Mouse (Mus musculus): ENCODE measurements at regions not wholly inside any gene's neighbourhood (a gene's known extent, or its start where the extent isn't known, plus 50 kb on each side); places are given as distances from the start of the nearest gene placed in this dataset.

- Histone ChIP-seq H3K27ac (no peak overlapping the region), H3K9ac (no peak overlapping the region), H3K4me2 (no peak overlapping the region), H3K36me3 (no peaks in the 10 kb centered on the region), H3K9me3 (no peaks in the 10 kb centered on the region), H3K4me3 (no peak overlapping the region), H3K27me3 (no peaks in the 10 kb centered on the region), H3K4me1 (no peaks in the 10 kb centered on the region)
- 83% methylated on average over 3 of the region's 3 CpGs for WGBS
- no peak for ATAC-seq (ENCODE audit: insufficient number of reproducible peaks, insufficient read depth, low FRiP score, low TSS enrichment, low read depth)
Observed at GRCm38 (mm10) chr7:111420698-111421097, 337.9 kb upstream of the Eif4g2 start.

- no peaks in the 10 kb centered on the region for H3K36me3 ChIP-seq
- H3K4me3 ChIP-seq: no peak overlapping the region
- no peak overlapping the region for H3K27ac ChIP-seq
- H3K9ac ChIP-seq: no peak overlapping the region
- no peak overlapping the region for H3K4me2 ChIP-seq
- H3K4me1 ChIP-seq: no peaks in the 10 kb centered on the region
- WGBS: 29% methylated on average over 3 of the region's 3 CpGs
- no peak for ATAC-seq (ENCODE audit: insufficient number of reproducible peaks, insufficient read depth, low FRiP score, low TSS enrichment, low read depth)
- no peaks in the 10 kb centered on the region for H3K27me3 ChIP-seq
- H3K9me3 ChIP-seq: no peaks in the 10 kb centered on the region
Observed at GRCm38 (mm10) chr7:111417735-111418134, 334.9 kb upstream of the Eif4g2 start.

- H3K9me3 ChIP-seq: no peaks in the 10 kb centered on the region
- H3K36me3 ChIP-seq: no peaks in the 10 kb centered on the region
- H3K27me3 ChIP-seq: no peaks in the 10 kb centered on the region
- no peak overlapping the region for H3K9ac ChIP-seq
- no peak overlapping the region for H3K27ac ChIP-seq
- WGBS: 75% methylated on average over 6 of the region's 6 CpGs
- no peaks in the 10 kb centered on the region for H3K4me1 ChIP-seq
- no peak for ATAC-seq (ENCODE audit: insufficient number of reproducible peaks, insufficient read depth, low FRiP score, low TSS enrichment, low read depth)
- H3K4me2 ChIP-seq: no peak overlapping the region
- no peak overlapping the region for H3K4me3 ChIP-seq
Observed at GRCm38 (mm10) chr7:111416061-111416460, 333.2 kb upstream of the Eif4g2 start.

GRCm38 (mm10) chr7:111413745-111414144 lies 330.9 kb upstream of the Eif4g2 start:
- WGBS: 65% methylated on average over 4 of the region's 4 CpGs
- H3K9me3 ChIP-seq: no peaks in the 10 kb centered on the region
- no peak overlapping the region for H3K4me2 ChIP-seq
- no peak for ATAC-seq (ENCODE audit: insufficient number of reproducible peaks, insufficient read depth, low FRiP score, low TSS enrichment, low read depth)
- no peak overlapping the region for H3K27ac ChIP-seq
- no peaks in the 10 kb centered on the region for H3K27me3 ChIP-seq
- no peak overlapping the region for H3K4me3 ChIP-seq
- H3K9ac ChIP-seq: no peak overlapping the region
- H3K4me1 ChIP-seq: no peaks in the 10 kb centered on the region
- no peaks in the 10 kb centered on the region for H3K36me3 ChIP-seq

GRCm38 (mm10) chr7:111412957-111413356 lies 330.1 kb upstream of the Eif4g2 start:
- Histone ChIP-seq H3K36me3 (no peaks in the 10 kb centered on the region), H3K4me2 (no peak overlapping the region), H3K27me3 (no peaks in the 10 kb centered on the region), H3K9ac (no peak overlapping the region), H3K4me1 (no peaks in the 10 kb centered on the region), H3K9me3 (no peaks in the 10 kb centered on the region), H3K4me3 (no peak overlapping the region), H3K27ac (no peak overlapping the region)
- 32% methylated on average over 2 of the region's 2 CpGs for WGBS
- no peak for ATAC-seq (ENCODE audit: insufficient number of reproducible peaks, insufficient read depth, low FRiP score, low TSS enrichment, low read depth)

- WGBS: 92% methylated on average over 5 of the region's 5 CpGs
- H3K27ac ChIP-seq: no peak overlapping the region
- ATAC-seq (ENCODE audit: insufficient number of reproducible peaks, insufficient read depth, low FRiP score, low TSS enrichment, low read depth): no peak
- no peak overlapping the region for H3K4me2 ChIP-seq
- no peaks in the 10 kb centered on the region for H3K4me1 ChIP-seq
- H3K36me3 ChIP-seq: no peaks in the 10 kb centered on the region
- H3K4me3 ChIP-seq: no peak overlapping the region
- H3K9me3 ChIP-seq: no peaks in the 10 kb centered on the region
- H3K27me3 ChIP-seq: no peaks in the 10 kb centered on the region
- H3K9ac ChIP-seq: no peak overlapping the region
Observed at GRCm38 (mm10) chr7:111411386-111411960, 328.6 kb upstream of the Eif4g2 start.

- Histone ChIP-seq H3K27ac (no peak overlapping the region), H3K4me3 (no peak overlapping the region), H3K27me3 (no peaks in the 10 kb centered on the region), H3K36me3 (no peaks in the 10 kb centered on the region), H3K4me1 (no peaks in the 10 kb centered on the region), H3K9me3 (0 out of 2 replicates have a peak, but pooled peaks cover 3% of the 10 kb centered on the region), H3K4me2 (no peak overlapping the region), H3K9ac (no peak overlapping the region)
- no peak for ATAC-seq (ENCODE audit: insufficient number of reproducible peaks, insufficient read depth, low FRiP score, low TSS enrichment, low read depth)
- 83% methylated on average over 2 of the region's 2 CpGs for WGBS
Observed at GRCm38 (mm10) chr7:111395972-111396371, 313.1 kb upstream of the Eif4g2 start.

GRCm38 (mm10) chr7:111395111-111395510 lies 312.3 kb upstream of the Eif4g2 start:
- no peak overlapping the region for H3K4me2 ChIP-seq
- no peaks in the 10 kb centered on the region for H3K36me3 ChIP-seq
- no peak overlapping the region for H3K27ac ChIP-seq
- WGBS: 87% methylated on average over 6 of the region's 6 CpGs
- no peak for ATAC-seq (ENCODE audit: insufficient number of reproducible peaks, insufficient read depth, low FRiP score, low TSS enrichment, low read depth)
- no peaks in the 10 kb centered on the region for H3K27me3 ChIP-seq
- 0 out of 2 replicates have a peak, but pooled peaks cover 2% of the 10 kb centered on the region for H3K9me3 ChIP-seq
- no peaks in the 10 kb centered on the region for H3K4me1 ChIP-seq
- H3K9ac ChIP-seq: no peak overlapping the region
- no peak overlapping the region for H3K4me3 ChIP-seq

- H3K27me3 ChIP-seq: no peaks in the 10 kb centered on the region
- no peaks in the 10 kb centered on the region for H3K36me3 ChIP-seq
- no peaks in the 10 kb centered on the region for H3K9me3 ChIP-seq
- no peak overlapping the region for H3K4me2 ChIP-seq
- no peak overlapping the region for H3K9ac ChIP-seq
- H3K4me1 ChIP-seq: no peaks in the 10 kb centered on the region
- no peak overlapping the region for H3K4me3 ChIP-seq
- no peak for ATAC-seq (ENCODE audit: insufficient number of reproducible peaks, insufficient read depth, low FRiP score, low TSS enrichment, low read depth)
- no peak overlapping the region for H3K27ac ChIP-seq
Observed at GRCm38 (mm10) chr7:111393846-111394245, 311.0 kb upstream of the Eif4g2 start.

GRCm38 (mm10) chr7:111389690-111390089 lies 306.9 kb upstream of the Eif4g2 start:
- Histone ChIP-seq H3K27me3 (no peaks in the 10 kb centered on the region), H3K4me3 (no peak overlapping the region), H3K9ac (no peak overlapping the region), H3K27ac (no peak overlapping the region), H3K4me1 (no peaks in the 10 kb centered on the region), H3K9me3 (no peaks in the 10 kb centered on the region), H3K36me3 (no peaks in the 10 kb centered on the region), H3K4me2 (no peak overlapping the region)
- ATAC-seq (ENCODE audit: insufficient number of reproducible peaks, insufficient read depth, low FRiP score, low TSS enrichment, low read depth): no peak

- Histone ChIP-seq H3K4me3 (no peak overlapping the region), H3K36me3 (no peaks in the 10 kb centered on the region), H3K4me2 (no peak overlapping the region), H3K27ac (no peak overlapping the region), H3K27me3 (peaks cover 21% of the 10 kb centered on the region), H3K9me3 (no peaks in the 10 kb centered on the region), H3K9ac (no peak overlapping the region), H3K4me1 (peaks cover 6% of the 10 kb centered on the region; the same call in 1 of the 2 replicates)
- 88% methylated on average over 7 of the region's 7 CpGs for WGBS
- ATAC-seq (ENCODE audit: insufficient number of reproducible peaks, insufficient read depth, low FRiP score, low TSS enrichment, low read depth): no peak
Observed at GRCm38 (mm10) chr7:111374534-111374933, 291.7 kb upstream of the Eif4g2 start.

- Histone ChIP-seq H3K27ac (no peak overlapping the region), H3K4me1 (peaks cover 7% of the 10 kb centered on the region; the same call in 1 of the 2 replicates), H3K4me2 (no peak overlapping the region), H3K4me3 (no peak overlapping the region), H3K36me3 (no peaks in the 10 kb centered on the region), H3K27me3 (peaks cover 21% of the 10 kb centered on the region), H3K9me3 (no peaks in the 10 kb centered on the region), H3K9ac (no peak overlapping the region)
- 73% methylated on average over 10 of the region's 10 CpGs for WGBS
- ATAC-seq (ENCODE audit: insufficient number of reproducible peaks, insufficient read depth, low FRiP score, low TSS enrichment, low read depth): no peak
Observed at GRCm38 (mm10) chr7:111373380-111374173, 290.7 kb upstream of the Eif4g2 start.

Measured in embryonic facial prominence, embryonic 13.5 days (tissue).